Mouse (Mus musculus): ENCODE measurements around the gene Hydin.
A peak's percentile ranks its signal among the peaks of the same experiment; 100 is the strongest.
"Not testable (repeated sequence)": the region's sequence is repeated elsewhere in the genome, so short reads cannot be mapped to it uniquely, and the experiment has no call there.

The Hydin gene

GRCm38 (mm10) chr8:110522495-110522894 is 255.7 kb downstream of the Hydin start:
- not testable (repeated sequence) for DNase-seq (ENCODE audit: low spot score in 2 of 2)

GRCm38 (mm10) chr8:110522985-110523384 is 256.2 kb downstream of the Hydin start:
- DNase-seq (ENCODE audit: low spot score in 2 of 2) = no peak

- no peak for DNase-seq (ENCODE audit: low spot score in 2 of 2)
Measured at GRCm38 (mm10) chr8:110525229-110525628, 258.5 kb downstream of the Hydin start.

GRCm38 (mm10) chr8:110530008-110530762 is 263.4 kb downstream of the Hydin start:
- DNase-seq (ENCODE audit: low spot score in 2 of 2) = no peak

- DNase-seq (ENCODE audit: low spot score in 2 of 2) = no peak
Measured at GRCm38 (mm10) chr8:110533781-110534180, 267.0 kb downstream of the Hydin start.

- DNase-seq (ENCODE audit: low spot score in 2 of 2) = no peak
Measured at GRCm38 (mm10) chr8:110537849-110538248, 271.1 kb downstream of the Hydin start.

GRCm38 (mm10) chr8:110550343-110550742 is 283.6 kb downstream of the Hydin start:
- no peak for DNase-seq (ENCODE audit: low spot score in 2 of 2)

GRCm38 (mm10) chr8:110552111-110552510 is 285.3 kb downstream of the Hydin start:
- not testable (repeated sequence) for DNase-seq (ENCODE audit: low spot score in 2 of 2)

GRCm38 (mm10) chr8:110592641-110593040 is 325.9 kb downstream of the Hydin start:
- no peak for DNase-seq (ENCODE audit: low spot score in 2 of 2)

GRCm38 (mm10) chr8:110594164-110594563 is 327.4 kb downstream of the Hydin start:
- no peak for DNase-seq (ENCODE audit: low spot score in 2 of 2)

GRCm38 (mm10) chr8:110604556-110604955 is 337.8 kb downstream of the Hydin start:
- peak in 1 of 2 experiments; percentile 11 for DNase-seq (ENCODE audit: low spot score in 2 of 2)

- no peak for DNase-seq (ENCODE audit: low spot score in 2 of 2)
Measured at GRCm38 (mm10) chr8:110605401-110606015, 338.7 kb downstream of the Hydin start.

GRCm38 (mm10) chr8:110615730-110616129 is 349.0 kb downstream of the Hydin start:
- no peak for DNase-seq (ENCODE audit: low spot score in 2 of 2)

GRCm38 (mm10) chr8:110617801-110618358 is 351.1 kb downstream of the Hydin start:
- DNase-seq (ENCODE audit: low spot score in 2 of 2) = no peak

- peak; percentile 96 to 98 for DNase-seq (ENCODE audit: low spot score in 2 of 2)
Measured at GRCm38 (mm10) chr8:110618391-110619207, 351.8 kb downstream of the Hydin start, which contains the start of gene Vac14. TSS of gene Vac14 (plus strand) at chr8:110618585.

- no peak for DNase-seq (ENCODE audit: low spot score in 2 of 2)
Measured at GRCm38 (mm10) chr8:110619208-110619574, 352.4 kb downstream of the Hydin start.

- no peak for DNase-seq (ENCODE audit: low spot score in 2 of 2)
Measured at GRCm38 (mm10) chr8:110619919-110620318, 353.1 kb downstream of the Hydin start.

- DNase-seq (ENCODE audit: low spot score in 2 of 2) = no peak
Measured at GRCm38 (mm10) chr8:110626431-110626830, 359.7 kb downstream of the Hydin start.

- peak in 1 of 2 experiments; percentile 17 for DNase-seq (ENCODE audit: low spot score in 2 of 2)
Measured at GRCm38 (mm10) chr8:110629245-110630063, 362.7 kb downstream of the Hydin start.

- no peak for DNase-seq (ENCODE audit: low spot score in 2 of 2)
Measured at GRCm38 (mm10) chr8:110630079-110630478, 363.3 kb downstream of the Hydin start.

- DNase-seq (ENCODE audit: low spot score in 2 of 2) = no peak
Measured at GRCm38 (mm10) chr8:110630571-110631071, 363.8 kb downstream of the Hydin start.

Measured in spleen, postnatal 36 days (tissue).